Mouse (Mus musculus) liver, adult 2 months (tissue): ENCODE measurements around the gene Hdhd3. TPM values are rescaled to one million over a fixed set of nuclear protein-coding genes. Genes with fewer than 3 reads are reported as not detected.

Source experiments
- DNase-seq: peaks from one replicate; pipeline ENCODE4 v3.0.0-alpha.2; 2011; ENCODE audit warnings: low read depth, low spot score; ENCODE audit errors: extremely low read depth
- H3K27ac ChIP-seq: fragments of 200-500 bp; replicated peaks from 2 replicates; pipeline ENCODE4 v1.5.1; 2012; ENCODE audit warnings: low read depth, mild to moderate bottlenecking, control low read depth, inconsistent platforms, low read length; ENCODE audit not compliant: insufficient read depth
- H3K27me3 ChIP-seq: fragments of 200-500 bp; 2 replicates; pipeline ENCODE4 v1.6.1; 2012; ENCODE audit warnings: mild to moderate bottlenecking, moderate library complexity, low read length, inconsistent platforms; ENCODE audit not compliant: control insufficient read depth, insufficient read depth
- H3K36me3 ChIP-seq: fragments of 200-500 bp; 2 replicates; pipeline ENCODE4 v1.6.1; 2012; ENCODE audit warnings: low read length, inconsistent platforms; ENCODE audit not compliant: control insufficient read depth, insufficient read depth
- H3K4me1 ChIP-seq: fragments of 200-500 bp; 2 replicates; pipeline ENCODE4 v1.6.1; 2011; ENCODE audit warnings: low read length; ENCODE audit not compliant: control insufficient read depth, insufficient read depth
- H3K4me3 ChIP-seq: fragments of 200-500 bp; 2 replicates; pipeline ENCODE4 v1.5.1; 2011; ENCODE audit warnings: low read depth, mild to moderate bottlenecking, control low read depth, low read length, moderate library complexity; ENCODE audit not compliant: insufficient read depth
- H3K79me2 ChIP-seq: fragments of 200-500 bp; 2 replicates; pipeline ENCODE4 v1.6.1; 2012; ENCODE audit warnings: inconsistent platforms, mild to moderate bottlenecking, low read length, moderate library complexity; ENCODE audit not compliant: control insufficient read depth, insufficient read depth
- H3K9ac ChIP-seq: fragments of 200-500 bp; 2 replicates; pipeline ENCODE4 v1.6.1; 2012; ENCODE audit warnings: low read depth, mild to moderate bottlenecking, control low read depth, inconsistent platforms, low read length
- CTCF ChIP-seq: fragments of 200-500 bp; IDR thresholded peaks from 2 replicates; pipeline ENCODE4 v1.5.1; 2011; ENCODE audit warnings: low read depth, low read length, control low read depth
- POLR2A ChIP-seq: fragments of 200-500 bp; IDR thresholded peaks from 2 replicates; pipeline ENCODE4 v1.6.1; 2011; ENCODE audit warnings: low read length, control low read depth; ENCODE audit not compliant: insufficient read depth; ENCODE audit errors: extremely low read depth
- WGBS: fragments of 180-500 bp; shearing (Covaris S2); methylation state at CpG from one replicate; pipeline ENCODE4 v1.1.7; 2018; 5-methylcytosine and 5-hydroxymethylcytosine counted together
- polyA plus RNA-seq: library from polyadenylated mRNA; depleted of rRNA; stranded (reverse); fragments of >200 nt; gene quantifications from 2 replicates; pipeline ENCODE4 v1.2.3, GENCODE M21; 2012
- total RNA-seq: library from RNA; depleted of rRNA; stranded (reverse); fragments of >200 nt; gene quantifications from 2 replicates; pipeline ENCODE4 v1.2.3, GENCODE M21; 2014

Hdhd3 gene
- total and polyA plus RNA-seq, 2 experiments, result 14.0 to 61.4 TPM

GRCm38 (mm10) chr4:62519122-62519848 is 16.0 kb upstream of the Hdhd3 start:
- no peak for DNase-seq
- H3K27me3 ChIP-seq, result no peaks in the 10 kb centered on the region
- peak overlapping the region; percentile 87 for H3K27ac ChIP-seq
- peaks cover 27% of the 10 kb centered on the region for H3K4me1 ChIP-seq
- H3K36me3 ChIP-seq, result no peaks in the 10 kb centered on the region
- H3K9ac ChIP-seq, result peak overlapping the region; percentile 90
- TF ChIP-seq POLR2A (no peak; the same call in 1 of the 2 replicates), CTCF (no peak)
- 1% methylated on average over 26 of the region's 26 CpGs for WGBS
- H3K4me3 ChIP-seq, result peak overlapping the region; percentile 84
- peaks cover 13% of the 10 kb centered on the region; the same call in 1 of the 2 replicates for H3K79me2 ChIP-seq

DNA sequence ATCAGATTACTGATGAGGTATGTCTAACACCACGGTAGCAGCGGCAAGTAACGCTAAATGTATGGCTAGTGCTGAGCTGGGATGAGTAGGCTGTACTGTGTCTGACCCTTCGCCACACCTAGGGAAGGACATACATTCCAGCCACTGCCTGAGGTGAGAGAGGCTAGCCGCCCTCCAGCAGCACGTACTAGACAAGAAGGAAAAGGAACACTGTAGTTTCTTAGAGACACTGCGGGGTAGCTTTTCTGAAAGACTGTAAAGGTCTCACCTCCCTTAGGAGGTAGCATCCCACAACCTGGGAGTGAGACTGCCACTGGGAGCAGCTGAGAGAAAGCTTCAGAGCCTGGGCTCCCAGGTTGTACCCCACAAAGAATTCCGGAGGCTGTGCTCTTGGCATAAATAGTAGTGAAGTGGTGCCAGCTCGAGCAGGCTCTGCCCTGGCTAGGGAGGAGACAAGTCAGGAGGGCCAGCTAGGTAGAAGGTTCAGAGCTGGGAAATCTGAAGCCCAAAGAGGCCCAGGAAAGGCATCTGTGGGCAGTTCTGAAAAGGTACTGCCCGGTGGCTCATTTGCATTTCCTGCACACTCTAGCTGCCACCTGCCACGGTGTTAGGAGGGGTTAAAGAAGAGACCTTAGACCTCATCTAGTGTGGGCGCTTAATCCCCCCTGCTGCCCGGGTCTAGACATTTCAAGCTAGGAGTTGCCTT is 15.3 kb upstream of the Hdhd3 start:
- Histone ChIP-seq H3K4me1 (peaks cover 26% of the 10 kb centered on the region), H3K79me2 (peaks cover 10% of the 10 kb centered on the region; the same call in 1 of the 2 replicates), H3K9ac (peak overlapping the region; percentile 90), H3K27me3 (no peaks in the 10 kb centered on the region), H3K36me3 (peaks cover 4% of the 10 kb centered on the region), H3K4me3 (peak overlapping the region; percentile 84), H3K27ac (peak overlapping the region; percentile 87)
- DNase-seq, result peak; percentile 98
- TF ChIP-seq POLR2A, result peak; percentile 27; the same call in 1 of the 2 replicates
- no peak for TF ChIP-seq CTCF
- 18% methylated on average over 13 of the region's 13 CpGs for WGBS

GRCm38 (mm10) chr4:62517538-62518415 is 14.5 kb upstream of the Hdhd3 start:
- peak; percentile 79 for DNase-seq
- peaks cover 12% of the 10 kb centered on the region for H3K36me3 ChIP-seq
- H3K4me1 ChIP-seq, result peaks cover 26% of the 10 kb centered on the region
- H3K27ac ChIP-seq, result peak overlapping the region; percentile 87
- H3K4me3 ChIP-seq, result peak overlapping the region; percentile 42
- H3K27me3 ChIP-seq, result no peaks in the 10 kb centered on the region
- H3K9ac ChIP-seq, result peak overlapping the region; percentile 73
- peaks cover 10% of the 10 kb centered on the region; the same call in 1 of the 2 replicates for H3K79me2 ChIP-seq
- 22% methylated on average over 10 of the region's 10 CpGs for WGBS
- TF ChIP-seq CTCF (no peak), POLR2A (no peak)

GRCm38 (mm10) chr4:62517046-62517445 is 13.8 kb upstream of the Hdhd3 start:
- Histone ChIP-seq H3K27ac (peak overlapping the region; percentile 87), H3K27me3 (no peaks in the 10 kb centered on the region), H3K4me3 (no peak overlapping the region; the same call in 1 of the 2 replicates), H3K9ac (peak overlapping the region; percentile 52), H3K79me2 (peaks cover 10% of the 10 kb centered on the region; the same call in 1 of the 2 replicates), H3K4me1 (peaks cover 26% of the 10 kb centered on the region), H3K36me3 (peaks cover 18% of the 10 kb centered on the region)
- peak; percentile 100 for DNase-seq
- WGBS, result 23% methylated on average over 8 of the region's 8 CpGs
- TF ChIP-seq CTCF (no peak), POLR2A (no peak)

DNA sequence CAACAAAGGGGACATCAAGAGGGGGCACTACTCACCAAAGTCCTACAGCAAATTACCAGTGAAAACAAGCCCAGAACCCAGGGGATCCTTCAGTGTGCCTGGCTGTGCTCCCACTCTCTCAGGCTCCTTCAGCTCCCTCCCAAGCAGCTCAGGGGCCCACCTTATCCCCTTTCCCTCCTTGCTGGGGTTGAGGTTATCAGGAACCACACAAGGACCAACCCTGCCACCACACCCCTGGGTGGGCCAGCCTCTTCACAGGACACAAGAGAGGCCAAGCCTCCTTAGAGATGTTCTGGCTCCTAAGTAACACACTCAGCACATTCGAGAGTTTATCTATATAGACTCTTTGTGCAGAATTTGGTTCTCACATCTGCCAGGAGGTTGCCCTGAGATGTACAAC is 13.3 kb upstream of the Hdhd3 start:
- no peak for DNase-seq
- H3K9ac ChIP-seq, result peak overlapping the region; percentile 68
- TF ChIP-seq POLR2A (no peak), CTCF (no peak)
- 0% methylated on average over 1 of the region's 1 CpGs for WGBS
- H3K27me3 ChIP-seq, result no peaks in the 10 kb centered on the region
- peaks cover 27% of the 10 kb centered on the region for H3K4me1 ChIP-seq
- H3K27ac ChIP-seq, result peak overlapping the region; percentile 89
- peaks cover 10% of the 10 kb centered on the region; the same call in 1 of the 2 replicates for H3K79me2 ChIP-seq
- peaks cover 23% of the 10 kb centered on the region for H3K36me3 ChIP-seq
- H3K4me3 ChIP-seq, result peak overlapping the region; percentile 7; the same call in 1 of the 2 replicates
